ENCODE assay signal across 12 mouse cellular contexts in the genomic region with DNA sequence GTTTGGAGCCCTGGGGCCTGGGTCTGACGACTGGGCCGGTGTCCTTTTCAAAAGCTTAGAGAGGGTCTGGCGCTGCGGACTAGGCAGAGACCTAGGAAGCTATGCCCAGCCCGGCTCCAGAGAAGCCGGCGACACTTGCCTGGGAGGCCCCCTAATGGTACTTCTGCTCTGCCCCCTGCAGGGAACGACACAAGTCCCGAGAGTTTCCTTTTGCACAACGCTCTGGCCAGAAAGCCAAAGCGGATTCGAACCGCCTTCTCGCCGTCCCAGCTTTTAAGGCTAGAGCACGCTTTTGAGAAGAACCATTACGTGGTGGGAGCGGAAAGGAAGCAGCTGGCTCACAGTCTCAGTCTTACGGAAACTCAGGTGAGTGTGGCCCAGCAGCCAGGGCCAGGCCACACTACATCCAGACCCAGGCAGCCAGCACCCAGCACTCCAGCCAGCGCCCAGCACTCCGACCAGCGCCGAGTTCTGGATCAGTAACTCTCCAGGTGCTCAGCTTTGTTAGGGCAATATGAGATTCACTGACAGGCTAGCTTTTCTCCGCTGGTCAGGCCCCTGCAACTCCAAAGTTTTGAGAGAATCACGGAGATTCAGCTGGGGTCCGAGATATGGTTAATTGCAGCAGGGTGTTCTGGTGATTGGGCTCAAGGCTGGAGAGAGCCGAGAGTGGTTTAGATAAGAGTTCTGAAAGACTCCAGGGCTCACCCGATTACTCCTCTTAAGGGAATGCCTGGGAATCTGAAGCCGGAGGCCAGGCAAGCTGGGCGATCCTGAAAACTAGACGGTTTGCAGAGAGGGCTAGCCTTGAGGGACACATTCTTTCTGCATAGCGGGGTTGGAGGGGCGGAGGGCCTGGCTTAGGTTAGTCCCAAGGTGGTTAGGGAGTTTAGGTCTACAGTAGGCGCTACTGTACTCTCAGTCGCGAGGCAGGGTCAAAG. TPM values are rescaled to one million over a fixed set of nuclear protein-coding genes. Genes with fewer than 3 reads are reported as not detected.
DNase-seq lines count a peak whose midpoint lies in the region; ATAC-seq and TF ChIP-seq lines count a peak whose summit lies in the region.
"Had no signal": no experiment of that assay in that cellular context is flagged by ENCODE, and none has a peak within 500 bp of the region (broad histone marks: within the 10 kb centered on the region; RNA-seq: fewer than 3 reads in every experiment).

No protein-coding gene starts in this region.

- no peak for TF ChIP-seq POLR2A in cortical plate, adult 2 months (IDR thresholded peaks at IDR 0.05; ENCODE audit: extremely low read depth, insufficient read depth, low read length)
- TF ChIP-seq POLR2A in lung, adult 2 months (IDR thresholded peaks at IDR 0.05; ENCODE audit: borderline replicate concordance, extremely low read depth, low read depth, low read length) = no peak

- no peak for ATAC-seq in forebrain, postnatal 0 days
- no peak for ATAC-seq in limb, embryonic 13.5 days (ENCODE audit: low FRiP score, low read depth)

- no peak for TF ChIP-seq CTCF in gastrocnemius, adult 2 months (IDR thresholded peaks at IDR 0.05)
- no peak for TF ChIP-seq CTCF in cortical plate, adult 2 months (IDR thresholded peaks at IDR 0.05; ENCODE audit: extremely low read depth, insufficient read depth, low read length)
- no peak for TF ChIP-seq CTCF in forebrain, postnatal 0 days (IDR thresholded peaks at IDR 0.05; ENCODE audit: low read depth)
- no peak for TF ChIP-seq CTCF in lung, adult 2 months (IDR thresholded peaks at IDR 0.05; ENCODE audit: insufficient read depth, low read length)

- peak overlapping the region; percentile 66 for H3K4me2 ChIP-seq in forebrain, postnatal 0 days (ENCODE audit: low read depth)
- peak overlapping the region; percentile 71 for H3K4me2 ChIP-seq in limb, embryonic 13.5 days (replicated peaks)

- intact Hi-C loops in gastrocnemius, adult 2 months (cut with DNase I) = no loop called here

- H3K27me3 ChIP-seq in forebrain, postnatal 0 days (ENCODE audit: insufficient read depth, low read length) = peaks cover 24% of the 10 kb centered on the region
- H3K27me3 ChIP-seq in limb, embryonic 13.5 days = peaks cover 86% of the 10 kb centered on the region

- no peaks in the 10 kb centered on the region for H3K4me1 ChIP-seq in cortical plate, adult 2 months (ENCODE audit: control insufficient read depth, insufficient read depth, low read length)
- H3K4me1 ChIP-seq in forebrain, postnatal 0 days (ENCODE audit: insufficient read depth) = no peaks in the 10 kb centered on the region
- H3K4me1 ChIP-seq in limb, embryonic 13.5 days = peaks cover 20% of the 10 kb centered on the region
- H3K4me1 ChIP-seq in lung, adult 2 months (ENCODE audit: control insufficient read depth, insufficient read depth, low read length) = peaks cover 3% of the 10 kb centered on the region; the same call in 1 of the 2 replicates

- H3K36me3 ChIP-seq in forebrain, postnatal 0 days (ENCODE audit: insufficient read depth) = no peaks in the 10 kb centered on the region
- H3K36me3 ChIP-seq in limb, embryonic 13.5 days = no peaks in the 10 kb centered on the region

- H3K9ac ChIP-seq in forebrain, postnatal 0 days = peak overlapping the region; percentile 63
- H3K9ac ChIP-seq in limb, embryonic 13.5 days = peak overlapping the region; percentile 79

- 6% methylated on average over 36 of the region's 36 CpGs for WGBS in forebrain, postnatal 0 days
- 3% methylated on average over 36 of the region's 36 CpGs for WGBS in limb, embryonic 13.5 days
- WGBS in lung, adult 2 months = 6% methylated on average over 36 of the region's 36 CpGs

- H3K4me3 ChIP-seq in gastrocnemius, adult 2 months = peak overlapping the region; percentile 9; the same call in 1 of the 2 replicates
- H3K4me3 ChIP-seq in cortical plate, adult 2 months (ENCODE audit: insufficient read depth, low read length) = peak overlapping the region; percentile 10; the same call in 1 of the 2 replicates
- peak overlapping the region; percentile 54 for H3K4me3 ChIP-seq in forebrain, postnatal 0 days (ENCODE audit: low read depth, low read length)
- peak overlapping the region; percentile 52 for H3K4me3 ChIP-seq in limb, embryonic 13.5 days
- no peak overlapping the region for H3K4me3 ChIP-seq in lung, adult 2 months (replicated peaks; ENCODE audit: extremely low read depth, low read depth, low read length)

- H3K27ac ChIP-seq in gastrocnemius, adult 2 months = no peak overlapping the region
- H3K27ac ChIP-seq in cortical plate, adult 2 months (ENCODE audit: insufficient read depth, low read length) = 0 out of 2 replicates have a peak overlapping the region, but pooled peaks have one; percentile 53
- no peak overlapping the region for H3K27ac ChIP-seq in forebrain, postnatal 0 days (ENCODE audit: low read depth, low read length)
- H3K27ac ChIP-seq in limb, embryonic 13.5 days = peak overlapping the region; percentile 69

- no peaks in the 10 kb centered on the region for H3K9me3 ChIP-seq in forebrain, postnatal 0 days (ENCODE audit: low read length)
- no peaks in the 10 kb centered on the region for H3K9me3 ChIP-seq in limb, embryonic 13.5 days

- no peak for DNase-seq in gastrocnemius, adult 2 months
- DNase-seq in gastrocnemius, postnatal 4 days (ENCODE audit: low spot score in 2 of 2) = no peak
- peak; percentile 57 for DNase-seq in forebrain, postnatal 0 days
- no peak for DNase-seq in B cell, adult 2 months
- no peak for DNase-seq in lung, adult 2 months
- no peak for DNase-seq in gastrocnemius, postnatal 25 days
- DNase-seq: cerebellum, postnatal 36 days; left cerebral cortex, postnatal 4 days had no signal

RNA-seq across cellular contexts. Expression of gene Emx2, which starts 3.6 kb away (rescaled TPM):
- 1 to 10 TPM in 1 of 2 experiments, under 1 TPM in 1; 0.89 to 1.9 TPM for total RNA-seq in gastrocnemius, adult 2 months (2021)
- 1 to 10 TPM; 1.2 to 2.2 TPM for total RNA-seq in gastrocnemius, postnatal 4 days (2021)
- 11.9 and 12.4 TPM in 2 replicates for polyA plus RNA-seq in cortical plate, adult 2 months (2012; rRNA removed)
- total RNA-seq in forebrain, postnatal 0 days (2014; rRNA removed) = 3.2 and 6.0 TPM in 2 replicates
- polyA plus RNA-seq in forebrain, postnatal 0 days (2015; fragmentation: Nextera tagmentation; extraction: Ambion mirVana) = 4.7 and 11.2 TPM in 2 replicates
- polyA plus RNA-seq in limb, embryonic 13.5 days (2015; fragmentation: Nextera tagmentation; extraction: Ambion mirVana) = 18.7 and 18.9 TPM in 2 replicates
- not detected in 2 replicates for polyA plus RNA-seq in lung, adult 2 months (2012; rRNA removed)
- 1 to 10 TPM; 1.4 TPM for total RNA-seq in gastrocnemius, postnatal 25 days (2021)
- polyA plus RNA-seq: heart, embryonic 14.5 days; small intestine, adult 2 months had no signal

Comparison
In these comparisons a context has a peak if more than half of its experiments do, and no peak if none do; other contexts are left out.
1. H3K27ac ChIP-seq: peak in cortical plate, adult 2 months (single experiment) and limb, embryonic 13.5 days (single experiment); none in gastrocnemius, adult 2 months (single experiment) and forebrain, postnatal 0 days (single experiment).